Mouse (Mus musculus): Measurements from ENCODE around the gene Gstm2. TPM values are rescaled to one million over a fixed set of nuclear protein-coding genes. Genes with fewer than 3 reads are reported as not detected.

Gene Gstm2
- polyA plus RNA-seq (2015; fragmentation: Illumina TruSeq; extraction: RNeasy Lipid Tissue Mini Kit (QIAGEN cat#74804); ENCODE audit: low read depth, low replicate concordance), result 4.4 TPM

DNA sequence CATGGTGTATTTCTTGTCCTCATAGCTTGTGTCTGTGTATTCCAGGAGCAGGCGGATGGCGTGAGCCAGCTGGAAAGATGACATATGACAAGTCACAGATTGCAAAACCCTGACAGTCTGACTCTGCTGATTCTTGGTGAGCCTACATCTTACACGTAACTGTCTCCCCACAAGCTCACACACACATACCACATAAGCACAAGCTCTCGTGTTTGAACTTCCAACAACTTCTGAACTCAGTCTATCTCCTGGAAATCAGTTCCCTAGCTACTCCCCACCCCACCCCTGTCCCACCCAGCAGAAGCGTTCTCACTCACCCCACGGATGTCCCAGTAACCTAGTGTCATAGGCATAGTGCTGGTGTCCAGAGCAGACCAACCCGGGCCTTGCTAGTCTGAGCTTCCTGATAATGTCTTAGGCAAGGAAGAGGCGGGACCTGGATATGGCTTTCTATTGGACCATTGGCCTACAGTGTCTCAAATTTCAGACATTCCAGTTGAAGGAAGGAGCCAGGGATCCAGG is at the start of gene Gstm2:
Gstm2 (minus strand) TSS at position 413 of the 522 bp plus-strand sequence.

DNA sequence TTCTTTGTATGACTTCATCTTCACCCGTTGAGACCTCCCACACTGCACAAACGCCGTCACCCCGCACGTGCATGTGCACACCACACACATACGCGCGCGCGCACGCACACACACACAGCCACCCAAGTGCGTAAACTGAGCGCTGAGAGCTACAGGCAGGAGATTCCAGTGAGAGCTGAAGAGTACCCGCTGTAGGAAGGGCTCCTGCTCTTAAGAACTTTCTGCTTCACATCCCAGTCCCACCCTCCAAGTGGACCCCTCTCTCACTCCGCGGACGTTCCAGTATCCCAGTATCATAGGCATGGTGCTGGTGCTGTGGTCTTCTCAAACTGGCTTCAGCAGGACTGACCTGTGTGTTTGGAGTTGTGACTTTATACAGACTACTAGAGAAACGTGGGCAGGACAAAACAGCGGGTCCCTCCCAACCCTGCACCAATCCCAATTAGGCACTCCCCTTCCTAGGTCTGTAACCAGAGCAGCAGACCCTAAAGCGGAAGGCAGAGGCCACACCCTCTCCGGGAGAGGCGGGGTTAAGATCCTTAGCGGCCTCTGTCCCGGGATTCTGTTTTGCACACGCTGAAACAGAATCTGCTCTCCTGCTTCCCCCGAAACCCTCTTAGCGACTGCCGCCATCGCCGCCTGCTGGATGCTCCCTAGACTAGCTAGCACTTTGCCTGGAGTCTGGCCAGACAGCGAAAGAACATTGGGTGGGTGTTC is 31.4 kb upstream of the Gstm2 start, which contains the start of gene Gstm1:
Gstm1 (minus strand) TSS at position 501 of the 717 bp plus-strand sequence.

DNA sequence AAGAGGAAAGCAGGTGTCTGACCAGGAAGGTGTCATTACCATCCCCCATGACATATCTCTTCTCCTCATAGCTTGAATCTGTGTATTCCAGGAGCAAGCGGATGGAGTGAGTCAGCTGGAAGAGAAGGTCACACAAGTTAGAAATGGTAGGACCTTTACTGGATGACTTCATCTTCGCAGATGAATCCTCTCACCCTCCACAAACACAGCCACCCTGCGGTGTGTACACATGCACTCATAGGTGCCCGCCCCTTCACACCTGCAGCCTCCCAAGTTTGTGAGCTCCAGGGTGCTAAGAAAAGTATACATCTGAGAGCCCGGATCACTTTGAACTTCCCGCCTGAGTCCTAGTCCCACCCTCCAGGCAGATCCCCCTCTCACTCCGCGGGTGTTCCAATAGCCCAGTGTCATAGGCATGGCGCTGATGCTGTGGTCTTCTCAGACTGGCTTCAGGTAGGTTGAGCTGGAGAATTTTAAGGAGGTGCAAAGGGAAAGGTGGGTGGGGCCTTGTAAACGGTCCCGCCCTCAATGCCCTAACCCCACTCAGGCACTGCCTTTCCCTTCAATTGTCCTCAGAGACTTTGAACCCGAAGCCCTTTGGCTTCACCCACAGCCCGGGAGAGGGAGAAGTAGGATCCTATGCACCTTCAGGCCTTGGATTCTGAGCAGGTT is 17.4 kb downstream of the Gstm2 start, which contains the start of gene Gstm3:
Gstm3 (minus strand) TSS at position 560 of the 672 bp plus-strand sequence.

DNA sequence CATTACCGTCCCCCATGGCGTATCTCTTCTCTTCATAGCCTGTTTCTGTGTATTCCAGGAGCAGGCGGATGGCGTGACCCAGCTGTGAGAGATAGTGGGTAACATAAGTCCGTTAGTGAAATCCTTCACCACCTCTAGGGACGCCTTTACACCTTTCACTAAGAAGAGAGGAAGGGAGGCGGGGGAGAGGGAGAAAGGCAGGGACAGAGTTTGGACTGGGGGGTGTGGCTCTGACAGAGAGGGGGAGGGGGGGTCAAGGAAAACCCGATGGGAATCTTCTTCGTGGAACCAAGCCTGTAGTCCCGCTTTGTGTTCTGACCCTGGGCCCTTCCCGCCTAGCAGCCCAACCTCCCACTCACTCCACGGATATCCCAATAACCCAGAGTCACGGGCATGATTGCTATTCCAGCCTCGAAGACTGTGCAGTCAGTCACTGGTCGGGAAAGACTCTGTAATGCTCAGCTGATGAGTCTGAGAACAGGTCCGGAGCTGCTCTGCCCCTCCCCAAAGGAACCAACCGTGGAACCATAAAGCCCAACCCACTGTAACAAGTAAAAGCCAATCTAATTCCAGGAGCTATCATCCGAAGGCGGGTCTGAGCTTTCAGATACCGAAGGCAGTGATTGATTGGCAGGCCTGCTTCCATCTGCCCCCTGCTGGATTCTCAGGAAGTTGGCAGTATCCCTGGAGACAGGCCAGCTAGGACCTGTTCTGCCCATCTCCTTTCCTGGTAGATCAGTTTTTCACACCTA is 42.8 kb downstream of the Gstm2 start, which contains the start of gene Gstm6:
Gstm6 (minus strand) TSS at position 511 of the 752 bp plus-strand sequence.

Other genes starting within 250 kb of the Gstm2 start
- gene Csf1, start 226.0 kb downstream of the Gstm2 start, polyA plus RNA-seq (2015; fragmentation: Illumina TruSeq; extraction: RNeasy Lipid Tissue Mini Kit (QIAGEN cat#74804); ENCODE audit: low read depth, low replicate concordance), result 12.9 TPM
- not detected for gene Eps8l3, start 109.2 kb downstream of the Gstm2 start, polyA plus RNA-seq (2015; fragmentation: Illumina TruSeq; extraction: RNeasy Lipid Tissue Mini Kit (QIAGEN cat#74804); ENCODE audit: low read depth, low replicate concordance)
- 496 TPM for gene Gstm5, start 90.6 kb downstream of the Gstm2 start, polyA plus RNA-seq (2015; fragmentation: Illumina TruSeq; extraction: RNeasy Lipid Tissue Mini Kit (QIAGEN cat#74804); ENCODE audit: low read depth, low replicate concordance)
- 39.0 TPM for gene Gstm7, start 54.6 kb downstream of the Gstm2 start, polyA plus RNA-seq (2015; fragmentation: Illumina TruSeq; extraction: RNeasy Lipid Tissue Mini Kit (QIAGEN cat#74804); ENCODE audit: low read depth, low replicate concordance)
- gene Gstm6, start 42.7 kb downstream of the Gstm2 start, polyA plus RNA-seq (2015; fragmentation: Illumina TruSeq; extraction: RNeasy Lipid Tissue Mini Kit (QIAGEN cat#74804); ENCODE audit: low read depth, low replicate concordance), result 13.1 TPM
- not detected for gene Gstm3, start 17.2 kb downstream of the Gstm2 start, polyA plus RNA-seq (2015; fragmentation: Illumina TruSeq; extraction: RNeasy Lipid Tissue Mini Kit (QIAGEN cat#74804); ENCODE audit: low read depth, low replicate concordance)
- 334 TPM for gene Gstm1, start 31.5 kb upstream of the Gstm2 start, polyA plus RNA-seq (2015; fragmentation: Illumina TruSeq; extraction: RNeasy Lipid Tissue Mini Kit (QIAGEN cat#74804); ENCODE audit: low read depth, low replicate concordance)
- 11.8 TPM for gene Gstm4, start 58.4 kb upstream of the Gstm2 start, polyA plus RNA-seq (2015; fragmentation: Illumina TruSeq; extraction: RNeasy Lipid Tissue Mini Kit (QIAGEN cat#74804); ENCODE audit: low read depth, low replicate concordance)
- gene Ampd2, start 100.2 kb upstream of the Gstm2 start, polyA plus RNA-seq (2015; fragmentation: Illumina TruSeq; extraction: RNeasy Lipid Tissue Mini Kit (QIAGEN cat#74804); ENCODE audit: low read depth, low replicate concordance), result 48.7 TPM
- not detected for gene Gnat2, start 106.3 kb upstream of the Gstm2 start, polyA plus RNA-seq (2015; fragmentation: Illumina TruSeq; extraction: RNeasy Lipid Tissue Mini Kit (QIAGEN cat#74804); ENCODE audit: low read depth, low replicate concordance)
- gene Gnai3, start 159.7 kb upstream of the Gstm2 start, polyA plus RNA-seq (2015; fragmentation: Illumina TruSeq; extraction: RNeasy Lipid Tissue Mini Kit (QIAGEN cat#74804); ENCODE audit: low read depth, low replicate concordance), result 29.1 TPM
- 11.3 TPM for gene Gpr61, start 168.4 kb upstream of the Gstm2 start, polyA plus RNA-seq (2015; fragmentation: Illumina TruSeq; extraction: RNeasy Lipid Tissue Mini Kit (QIAGEN cat#74804); ENCODE audit: low read depth, low replicate concordance)
- gene Amigo1, start 199.9 kb upstream of the Gstm2 start, polyA plus RNA-seq (2015; fragmentation: Illumina TruSeq; extraction: RNeasy Lipid Tissue Mini Kit (QIAGEN cat#74804); ENCODE audit: low read depth, low replicate concordance), result 48.1 TPM
- gene Cyb561d1, start 214.8 kb upstream of the Gstm2 start, polyA plus RNA-seq (2015; fragmentation: Illumina TruSeq; extraction: RNeasy Lipid Tissue Mini Kit (QIAGEN cat#74804); ENCODE audit: low read depth, low replicate concordance), result 18.0 TPM
- 19.3 TPM for gene Atxn7l2, start 224.5 kb upstream of the Gstm2 start, polyA plus RNA-seq (2015; fragmentation: Illumina TruSeq; extraction: RNeasy Lipid Tissue Mini Kit (QIAGEN cat#74804); ENCODE audit: low read depth, low replicate concordance)
- gene Sypl2, start 240.2 kb upstream of the Gstm2 start, polyA plus RNA-seq (2015; fragmentation: Illumina TruSeq; extraction: RNeasy Lipid Tissue Mini Kit (QIAGEN cat#74804); ENCODE audit: low read depth, low replicate concordance), result 1.3 TPM

Measured in brain, adult 10 weeks (tissue).